Mouse (Mus musculus) lung, postnatal 0 days (tissue): Measurements from ENCODE around the gene Tle6.

Experiments used
- CTCF ChIP-seq: IDR thresholded peaks from 2 replicates; pipeline ENCODE4 v1.5.1; 2016; ENCODE audit warnings: antibody characterized with exemption, mild to moderate bottlenecking
- EP300 ChIP-seq: IDR thresholded peaks from 2 replicates; pipeline ENCODE4 v1.6.1; 2016; ENCODE audit warnings: antibody characterized with exemption, mild to moderate bottlenecking, control low read depth

DNA sequence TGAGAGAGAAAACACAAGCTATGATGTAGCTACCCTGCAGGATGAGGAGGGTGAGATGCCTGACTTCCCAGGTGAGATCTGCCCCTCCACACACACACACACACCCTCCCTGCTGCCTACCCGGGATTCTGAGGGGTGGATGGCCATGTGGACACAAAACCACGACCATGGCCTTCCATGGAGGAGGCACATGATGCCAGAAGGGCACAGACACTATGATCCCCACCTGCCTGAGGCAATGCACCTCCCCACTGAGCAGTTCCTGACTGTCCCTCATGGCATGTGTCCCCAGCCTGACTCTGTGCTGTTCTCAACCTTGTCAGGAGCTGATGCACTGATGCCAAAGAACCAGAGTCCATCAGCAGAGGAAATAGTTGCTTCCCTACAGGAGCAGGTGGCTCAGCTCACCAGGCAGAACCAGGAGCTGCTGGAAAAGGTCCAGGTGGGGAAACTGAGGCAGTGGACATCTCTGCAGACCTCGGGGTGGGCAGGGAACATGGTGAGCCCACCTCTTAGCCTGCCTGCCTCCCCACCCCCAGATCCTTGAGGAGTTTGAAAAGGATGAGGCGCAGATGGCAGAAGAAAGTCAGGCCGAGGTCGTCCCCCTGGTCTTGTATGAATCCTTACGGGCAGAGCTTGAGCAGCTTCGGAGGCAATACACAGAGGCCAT, 41.2 kb upstream of the Tle6 start:
- TF ChIP-seq CTCF: no peak
- no peak for TF ChIP-seq EP300
